Mouse (Mus musculus) erythroblast, embryonic 14.5 days (primary cell): ENCODE results near the gene Tubd1.

Source experiments
- GATA1 ChIP-seq: IDR thresholded peaks from 2 replicates; pipeline ENCODE4 v1.6.1; 2012; ENCODE audit warnings: low read length, inconsistent platforms, mixed read lengths
- TAL1 ChIP-seq: IDR thresholded peaks from 3 replicates; pipeline ENCODE4 v1.6.1; 2012; ENCODE audit warnings: low read length, inconsistent platforms, mixed read lengths

GRCm38 (mm10) chr11:86591931-86592616 is 47.3 kb downstream of the Tubd1 start:
- TF ChIP-seq TAL1 (no peak), GATA1 (no peak)
